Mouse (Mus musculus): ENCODE data around the gene Rbms3. TPM values are rescaled to one million over a fixed set of nuclear protein-coding genes. Genes with fewer than 3 reads are reported as not detected.

Rbms3 gene
- polyA plus RNA-seq, 1 experiment from 2014 or later, result 76.1 TPM

DNA sequence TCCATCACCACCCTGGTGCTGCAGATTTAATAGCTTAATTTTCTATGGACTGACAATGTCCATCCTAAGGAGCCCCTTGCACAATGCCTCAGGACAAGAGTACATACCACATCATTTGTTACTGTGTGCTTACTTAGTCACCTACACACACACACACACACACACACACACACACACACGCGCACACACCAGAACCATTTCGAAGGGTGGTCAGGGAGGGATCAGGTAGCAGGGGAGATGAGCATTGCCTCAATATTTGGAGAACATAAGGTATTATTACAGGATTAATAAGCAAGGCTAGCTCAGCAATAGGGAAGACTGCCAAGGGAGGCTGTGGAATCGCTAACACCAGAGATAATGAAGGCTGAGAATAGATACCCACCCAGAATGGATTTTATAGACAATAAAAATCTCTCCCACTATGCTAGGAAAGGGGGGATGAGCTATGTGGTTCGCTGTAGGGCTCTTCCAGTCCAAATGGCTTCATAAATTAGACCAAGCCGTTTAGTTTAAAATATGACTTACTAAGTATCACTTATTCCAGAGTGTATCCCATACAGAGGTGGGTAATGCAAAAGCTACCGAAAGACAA lies 429.6 kb downstream of the Rbms3 start:
- H3K9ac ChIP-seq, result no peak overlapping the region
- WGBS, result 88% methylated on average over 7 of the region's 7 CpGs
- H3K4me3 ChIP-seq (replicated peaks), result no peak overlapping the region
- H3K4me1 ChIP-seq, result peaks cover under 1% of the 10 kb centered on the region; the same call in 1 of the 2 replicates
- H3K36me3 ChIP-seq, result peaks cover 16% of the 10 kb centered on the region; the same call in 1 of the 2 replicates
- H3K27me3 ChIP-seq, result no peaks in the 10 kb centered on the region
- no peak overlapping the region for H3K27ac ChIP-seq
- ATAC-seq (replicated peaks; ENCODE audit: low FRiP score), result no peak
- H3K9me3 ChIP-seq (replicated peaks), result no peaks in the 10 kb centered on the region
- H3K4me2 ChIP-seq, result no peak overlapping the region

GRCm38 (mm10) chr9:117197531-117197930 lies 432.2 kb downstream of the Rbms3 start:
- ATAC-seq (replicated peaks; ENCODE audit: low FRiP score), result no peak
- Histone ChIP-seq H3K4me1 (peaks cover 13% of the 10 kb centered on the region), H3K27ac (no peak overlapping the region), H3K9me3 (replicated peaks) (no peaks in the 10 kb centered on the region), H3K27me3 (no peaks in the 10 kb centered on the region), H3K4me2 (no peak overlapping the region), H3K4me3 (replicated peaks) (no peak overlapping the region), H3K9ac (no peak overlapping the region), H3K36me3 (peaks cover 13% of the 10 kb centered on the region; the same call in 1 of the 2 replicates)
- 89% methylated on average over 3 of the region's 3 CpGs for WGBS

DNA sequence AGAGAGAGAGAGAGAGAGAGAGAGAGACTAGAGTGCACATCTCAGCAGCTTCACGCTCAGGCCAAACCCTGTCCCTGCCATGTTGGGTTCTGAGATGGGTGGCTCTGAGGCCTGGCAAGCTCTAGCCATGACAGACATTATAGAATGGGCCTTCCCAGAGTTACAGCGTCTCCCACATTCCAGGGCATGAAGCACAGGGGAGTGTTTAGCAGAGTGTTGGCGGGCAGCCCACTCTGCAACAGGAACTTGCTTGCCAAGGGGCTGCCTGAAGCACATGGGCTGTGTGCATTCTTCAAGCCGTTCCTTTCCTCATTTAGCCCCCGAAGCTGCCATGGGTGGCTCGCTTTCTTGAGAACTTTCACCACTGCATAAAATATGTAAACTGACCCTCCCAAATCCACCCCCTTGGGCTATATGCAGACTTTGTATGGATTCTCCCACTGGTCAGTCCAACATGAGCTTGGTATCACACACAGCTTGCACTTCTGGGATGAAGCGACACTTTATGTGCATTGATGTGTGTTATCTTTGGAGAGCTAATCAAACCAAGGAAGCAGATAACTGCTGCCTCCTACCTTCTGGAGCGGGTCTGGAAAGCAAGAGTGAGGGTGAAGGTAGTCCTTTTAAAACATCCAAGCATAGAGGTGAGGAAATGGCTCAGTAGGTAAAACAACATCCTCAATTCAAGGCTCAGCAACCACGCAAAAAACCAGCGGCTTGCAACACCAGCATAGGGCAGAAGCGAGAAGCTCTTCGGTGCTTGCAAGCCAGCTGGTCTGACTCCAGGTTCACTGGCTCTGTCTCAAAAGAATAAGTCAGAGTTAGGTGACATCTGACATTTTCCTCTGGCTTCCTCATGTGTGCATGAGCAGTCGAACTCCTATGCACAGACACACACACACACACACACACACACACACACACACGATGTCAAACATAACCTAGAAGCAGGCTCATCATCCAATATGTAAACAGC lies 436.9 kb downstream of the Rbms3 start:
- H3K36me3 ChIP-seq, result peaks cover 14% of the 10 kb centered on the region
- 37% methylated on average over 14 of the region's 14 CpGs for WGBS
- ATAC-seq (replicated peaks; ENCODE audit: low FRiP score), result peak; percentile 74
- peak overlapping the region; percentile 84 for H3K27ac ChIP-seq
- H3K9ac ChIP-seq, result no peak overlapping the region
- no peak overlapping the region for H3K4me3 ChIP-seq (replicated peaks)
- H3K27me3 ChIP-seq, result no peaks in the 10 kb centered on the region
- no peaks in the 10 kb centered on the region; the same call in 1 of the 2 replicates for H3K9me3 ChIP-seq (replicated peaks)
- H3K4me2 ChIP-seq, result 0 out of 2 replicates have a peak overlapping the region, but pooled peaks have one; percentile 14
- peaks cover 17% of the 10 kb centered on the region for H3K4me1 ChIP-seq

GRCm38 (mm10) chr9:117192093-117192492 lies 437.6 kb downstream of the Rbms3 start:
- H3K4me2 ChIP-seq, result no peak overlapping the region
- 60% methylated on average over 15 of the region's 15 CpGs for WGBS

DNA sequence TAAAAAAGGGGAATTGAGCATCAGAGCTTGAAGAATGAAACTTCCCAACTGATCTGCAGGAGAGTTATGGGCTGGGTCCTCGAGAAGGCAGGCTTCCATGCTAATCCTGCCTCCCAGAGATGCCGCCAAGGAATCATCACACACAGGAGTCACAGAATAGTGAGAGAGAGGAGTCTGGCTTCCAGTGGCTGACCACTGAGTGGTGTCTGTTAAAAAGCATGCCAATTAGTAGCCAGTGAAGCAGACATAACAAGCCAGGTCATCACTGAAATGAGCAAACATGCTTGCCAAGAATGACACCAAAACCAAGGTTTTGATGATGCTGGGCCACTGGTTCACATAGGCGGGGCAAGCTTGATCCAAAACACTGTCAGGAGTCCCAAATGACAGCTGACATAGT lies 441.3 kb downstream of the Rbms3 start:
- no peak for ATAC-seq (replicated peaks; ENCODE audit: low FRiP score)
- H3K27ac ChIP-seq, result no peak overlapping the region
- 82% methylated on average over 3 of the region's 3 CpGs for WGBS

More at GRCm38 (mm10) chr9:117192093-117192492, 437.6 kb downstream of the Rbms3 start:
- Histone ChIP-seq H3K36me3 (peaks cover 14% of the 10 kb centered on the region), H3K27ac (peak overlapping the region; percentile 84), H3K4me1 (peaks cover 17% of the 10 kb centered on the region), H3K4me3 (replicated peaks) (no peak overlapping the region), H3K9ac (no peak overlapping the region), H3K27me3 (no peaks in the 10 kb centered on the region), H3K9me3 (replicated peaks) (no peaks in the 10 kb centered on the region; the same call in 1 of the 2 replicates)
- ATAC-seq (replicated peaks; ENCODE audit: low FRiP score), result no peak

GRCm38 (mm10) chr9:117187116-117188034 lies 442.3 kb downstream of the Rbms3 start:
- Histone ChIP-seq H3K4me3 (replicated peaks) (no peak overlapping the region), H3K9ac (no peak overlapping the region), H3K27me3 (no peaks in the 10 kb centered on the region), H3K27ac (no peak overlapping the region), H3K4me2 (no peak overlapping the region), H3K9me3 (replicated peaks) (no peaks in the 10 kb centered on the region; the same call in 1 of the 2 replicates), H3K36me3 (peaks cover 13% of the 10 kb centered on the region), H3K4me1 (peaks cover 7% of the 10 kb centered on the region)
- no peak for ATAC-seq (replicated peaks; ENCODE audit: low FRiP score)
- WGBS, result 84% methylated on average over 15 of the region's 15 CpGs

More for the DNA sequence above, 441.3 kb downstream of the Rbms3 start:
- no peaks in the 10 kb centered on the region; the same call in 1 of the 2 replicates for H3K9me3 ChIP-seq (replicated peaks)
- no peak overlapping the region for H3K4me3 ChIP-seq (replicated peaks)
- H3K4me1 ChIP-seq, result peaks cover 14% of the 10 kb centered on the region
- H3K9ac ChIP-seq, result no peak overlapping the region
- H3K36me3 ChIP-seq, result peaks cover 9% of the 10 kb centered on the region
- H3K27me3 ChIP-seq, result no peaks in the 10 kb centered on the region
- H3K4me2 ChIP-seq, result no peak overlapping the region

DNA sequence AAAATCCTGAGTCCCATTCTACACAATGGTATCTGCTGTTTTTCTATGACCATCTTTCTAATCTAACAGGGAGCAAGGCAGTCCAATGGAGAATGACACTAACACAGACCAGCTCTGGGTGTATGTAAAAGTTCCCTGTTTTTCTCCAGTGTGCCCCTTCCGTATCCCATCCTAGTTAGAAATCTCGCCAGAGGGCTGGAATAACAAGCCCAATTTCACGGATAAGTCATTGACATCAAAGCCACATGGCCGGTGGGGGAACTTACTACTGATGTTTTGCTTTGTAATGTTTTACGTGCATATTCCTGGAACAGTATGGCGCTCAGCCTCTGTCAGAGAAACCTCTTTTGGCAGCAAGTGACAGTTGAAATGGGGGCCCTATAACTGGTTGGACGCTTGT lies 449.1 kb downstream of the Rbms3 start:
- peaks cover 36% of the 10 kb centered on the region for H3K4me1 ChIP-seq
- H3K9ac ChIP-seq, result no peak overlapping the region
- H3K27me3 ChIP-seq, result no peaks in the 10 kb centered on the region
- H3K4me3 ChIP-seq (replicated peaks), result no peak overlapping the region
- H3K36me3 ChIP-seq, result peaks cover 3% of the 10 kb centered on the region; the same call in 1 of the 2 replicates
- no peak overlapping the region for H3K4me2 ChIP-seq
- no peaks in the 10 kb centered on the region for H3K9me3 ChIP-seq (replicated peaks)
- 56% methylated on average over 7 of the region's 7 CpGs for WGBS
- no peak overlapping the region for H3K27ac ChIP-seq
- no peak for ATAC-seq (replicated peaks; ENCODE audit: low FRiP score)

DNA sequence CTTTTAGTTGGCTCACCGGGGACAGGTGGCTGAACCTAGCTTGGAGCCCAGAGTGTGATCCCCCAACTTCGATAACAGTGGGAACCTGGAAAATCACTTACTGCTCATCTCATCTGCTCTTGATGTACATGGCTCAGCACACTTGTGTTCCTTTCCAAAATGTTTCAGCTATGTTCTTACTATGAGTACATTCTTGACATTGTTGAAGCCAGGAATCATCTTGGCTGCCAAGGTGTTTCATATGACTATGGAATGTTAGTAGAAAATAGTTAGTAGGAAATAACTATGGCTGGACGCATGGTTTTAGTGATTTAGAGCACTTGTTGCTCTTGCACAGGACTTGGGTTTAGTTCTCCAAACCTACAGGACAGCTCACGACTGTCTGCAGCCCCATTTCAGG lies 451.3 kb downstream of the Rbms3 start:
- H3K9me3 ChIP-seq (replicated peaks), result no peaks in the 10 kb centered on the region
- 89% methylated on average over 4 of the region's 4 CpGs for WGBS
- peaks cover 36% of the 10 kb centered on the region for H3K4me1 ChIP-seq
- H3K36me3 ChIP-seq, result peaks cover 3% of the 10 kb centered on the region; the same call in 1 of the 2 replicates
- no peak for ATAC-seq (replicated peaks; ENCODE audit: low FRiP score)
- H3K4me2 ChIP-seq, result no peak overlapping the region
- no peak overlapping the region for H3K4me3 ChIP-seq (replicated peaks)
- no peak overlapping the region for H3K27ac ChIP-seq
- no peaks in the 10 kb centered on the region for H3K27me3 ChIP-seq
- no peak overlapping the region for H3K9ac ChIP-seq

GRCm38 (mm10) chr9:117172526-117172925 lies 457.2 kb downstream of the Rbms3 start:
- no peak overlapping the region for H3K27ac ChIP-seq
- WGBS, result 45% methylated on average over 7 of the region's 7 CpGs
- peaks cover 3% of the 10 kb centered on the region; the same call in 1 of the 2 replicates for H3K9me3 ChIP-seq (replicated peaks)
- no peaks in the 10 kb centered on the region for H3K27me3 ChIP-seq
- no peak for ATAC-seq (replicated peaks; ENCODE audit: low FRiP score)
- peaks cover 16% of the 10 kb centered on the region for H3K4me1 ChIP-seq
- H3K4me2 ChIP-seq, result no peak overlapping the region
- H3K36me3 ChIP-seq, result peaks cover 8% of the 10 kb centered on the region; the same call in 1 of the 2 replicates
- no peak overlapping the region for H3K9ac ChIP-seq
- H3K4me3 ChIP-seq (replicated peaks), result no peak overlapping the region

- peaks cover 15% of the 10 kb centered on the region for H3K4me1 ChIP-seq
- H3K4me2 ChIP-seq, result no peak overlapping the region
- no peak for ATAC-seq (replicated peaks; ENCODE audit: low FRiP score)
- peaks cover 8% of the 10 kb centered on the region; the same call in 1 of the 2 replicates for H3K36me3 ChIP-seq
- no peak overlapping the region for H3K4me3 ChIP-seq (replicated peaks)
- H3K27me3 ChIP-seq, result no peaks in the 10 kb centered on the region
- peaks cover 3% of the 10 kb centered on the region; the same call in 1 of the 2 replicates for H3K9me3 ChIP-seq (replicated peaks)
- WGBS, result 92% methylated on average over 5 of the region's 5 CpGs
- H3K9ac ChIP-seq, result no peak overlapping the region
- H3K27ac ChIP-seq, result no peak overlapping the region
These were observed 460.5 kb downstream of the Rbms3 start for GRCm38 (mm10) chr9:117169196-117169595.

GRCm38 (mm10) chr9:117163143-117163542 lies 466.6 kb downstream of the Rbms3 start:
- Histone ChIP-seq H3K9ac (no peak overlapping the region), H3K27me3 (no peaks in the 10 kb centered on the region), H3K4me3 (replicated peaks) (no peak overlapping the region), H3K27ac (peak overlapping the region; percentile 1; the same call in 1 of the 2 replicates), H3K9me3 (replicated peaks) (no peaks in the 10 kb centered on the region), H3K4me1 (peaks cover 41% of the 10 kb centered on the region), H3K4me2 (no peak overlapping the region), H3K36me3 (no peaks in the 10 kb centered on the region)
- 38% methylated on average over 6 of the region's 6 CpGs for WGBS
- ATAC-seq (replicated peaks; ENCODE audit: low FRiP score), result no peak; the same call in 1 of the 2 replicates

Measured in kidney, embryonic 15.5 days (tissue).